Mouse (Mus musculus) cortical plate, adult 2 months (tissue): ENCODE measurements around the gene Vipr2.

Experiments used
- CTCF ChIP-seq: fragments of 200-500 bp; IDR thresholded peaks from 2 replicates; pipeline ENCODE4 v1.5.1; 2011; ENCODE audit warnings: mild to moderate bottlenecking, control low read depth, low read length; ENCODE audit not compliant: insufficient read depth; ENCODE audit errors: extremely low read depth
- POLR2A ChIP-seq: fragments of 200-500 bp; IDR thresholded peaks from 2 replicates; pipeline ENCODE4 v1.6.1; 2011; ENCODE audit warnings: mild to moderate bottlenecking, low read length, control low read depth; ENCODE audit not compliant: insufficient read depth; ENCODE audit errors: extremely low read depth

DNA sequence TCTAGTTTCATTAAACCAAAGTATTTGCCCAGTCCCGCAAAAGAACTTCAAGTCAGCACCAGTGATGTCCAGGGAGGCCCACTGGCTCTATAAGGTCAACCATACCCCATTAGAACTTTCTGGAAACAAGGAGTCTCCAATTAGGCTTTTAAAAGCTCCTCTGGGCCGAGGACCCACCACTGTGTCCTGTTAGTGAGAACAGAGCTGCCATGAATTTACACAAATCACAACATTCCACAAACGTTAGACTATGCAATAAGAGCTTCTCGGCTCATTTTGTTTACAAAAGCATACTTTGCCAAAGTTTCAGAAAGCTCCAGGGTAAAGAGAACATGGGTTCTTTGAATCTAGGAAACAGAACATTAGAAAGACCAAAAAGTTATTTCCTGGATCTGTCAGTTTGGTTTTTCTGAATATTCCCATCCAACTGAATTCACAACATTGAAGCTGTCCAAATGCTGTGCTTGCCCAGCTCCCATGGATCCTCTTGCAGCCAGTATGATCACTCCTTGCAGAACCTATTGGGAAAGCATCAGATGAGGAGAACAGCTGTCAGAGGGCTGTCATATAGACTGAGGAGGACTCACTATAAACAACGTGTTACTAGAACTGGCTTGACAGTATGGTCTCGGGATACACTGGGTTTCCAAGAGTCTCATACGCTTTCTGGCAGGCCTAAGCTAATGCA is 33.6 kb downstream of the Vipr2 start:
- TF ChIP-seq POLR2A (no peak), CTCF (no peak)
